Mouse (Mus musculus) MEL (cell line): ENCODE measurements around the gene Dnal4. TPM values are rescaled to one million over a fixed set of nuclear protein-coding genes. Genes with fewer than 3 reads are reported as not detected.

ENCODE experiments used
- DNase-seq: peaks from one replicate; pipeline ENCODE4 v3.0.0; 2011; ENCODE audit warnings: low read depth, low spot score
- H3K27ac ChIP-seq: 2 replicates; pipeline ENCODE4 v1.5.1; 2012; ENCODE audit warnings: low read depth, mild to moderate bottlenecking, control low read depth, low read length, moderate library complexity; ENCODE audit not compliant: control insufficient read depth
- H3K27me3 ChIP-seq, 2 experiments: fragments of 150-350 bp in 1 of 2; sonication (generic) in 1 of 2; 2 replicates each; pipeline ENCODE4 v1.6.1; 2012; ENCODE audit warnings: low read length in 2 of 2, mild to moderate bottlenecking in 2 of 2, improper control_type of control experiment in 1 of 2, moderate library complexity in 1 of 2; ENCODE audit not compliant: insufficient read depth in 2 of 2, control insufficient read depth in 1 of 2
- H3K36me3 ChIP-seq, 2 experiments: 2 replicates each; pipeline ENCODE4 v1.6.1; 2012 to 2014; ENCODE audit warnings: low read length in 2 of 2, improper control_type of control experiment in 1 of 2, inconsistent platforms in 1 of 2, mild to moderate bottlenecking in 1 of 2; ENCODE audit not compliant: insufficient read depth in 2 of 2, control insufficient read depth in 1 of 2
- H3K4me1 ChIP-seq, 2 experiments: fragments of 150-350 bp in 1 of 2; sonication (generic) in 1 of 2; 2 replicates each; pipeline ENCODE4 v1.6.1; 2012; ENCODE audit warnings: low read length in 2 of 2, improper control_type of control experiment in 1 of 2, mild to moderate bottlenecking in 1 of 2; ENCODE audit not compliant: insufficient read depth in 2 of 2, control insufficient read depth in 1 of 2
- H3K4me3 ChIP-seq, 2 experiments: fragments of 150-350 bp in 1 of 2; sonication (generic) in 1 of 2; 2 replicates each; pipeline ENCODE4 v1.5.1; 2012; ENCODE audit warnings: low read depth in 2 of 2, low read length in 2 of 2, mild to moderate bottlenecking in 2 of 2, moderate library complexity in 2 of 2, control low read depth in 1 of 2, improper control_type of control experiment in 1 of 2; ENCODE audit not compliant: control insufficient read depth in 1 of 2, insufficient read depth in 1 of 2
- H3K79me2 ChIP-seq: 2 replicates; pipeline ENCODE4 v1.6.1; 2012; ENCODE audit warnings: mild to moderate bottlenecking, low read length, moderate library complexity; ENCODE audit not compliant: control insufficient read depth, poor library complexity, insufficient read depth
- H3K9ac ChIP-seq: 2 replicates; pipeline ENCODE4 v1.6.1; 2012; ENCODE audit warnings: low read depth, mild to moderate bottlenecking, control low read depth, low read length, moderate library complexity; ENCODE audit not compliant: control insufficient read depth, poor library complexity, severe bottlenecking
- H3K9me3 ChIP-seq: fragments of 150-350 bp; sonication (generic); replicated peaks from 2 replicates; pipeline ENCODE4 v1.6.1; 2012; ENCODE audit warnings: mild to moderate bottlenecking, low read length, improper control_type of control experiment, moderate library complexity; ENCODE audit not compliant: insufficient read depth
- CHD2 ChIP-seq: IDR thresholded peaks from 2 replicates; pipeline ENCODE4 v1.6.1; 2011; ENCODE audit warnings: low read length, improper control_type of control experiment
- E2F4 ChIP-seq: IDR thresholded peaks from 2 replicates; pipeline ENCODE4 v1.6.1; 2011; ENCODE audit warnings: low read depth, low read length, improper control_type of control experiment, borderline replicate concordance
- ELF1 ChIP-seq: IDR thresholded peaks from 2 replicates; pipeline ENCODE4 v1.6.1; 2014; ENCODE audit warnings: low read depth, mild to moderate bottlenecking, inconsistent platforms, low read length, improper control_type of control experiment, moderate library complexity
- EP300 ChIP-seq, 2 experiments: IDR thresholded peaks; 2 replicates each; pipeline ENCODE4 v1.6.1; 2011; ENCODE audit warnings: improper control_type of control experiment in 2 of 2, low read length in 2 of 2, low read depth in 1 of 2, mild to moderate bottlenecking in 1 of 2
- GABPA ChIP-seq: IDR thresholded peaks from 2 replicates; pipeline ENCODE4 v1.6.1; 2012; ENCODE audit warnings: low read depth, mild to moderate bottlenecking, inconsistent platforms, low read length, improper control_type of control experiment, moderate library complexity
- HCFC1 ChIP-seq: IDR thresholded peaks from 2 replicates; pipeline ENCODE4 v1.6.1; 2012; ENCODE audit warnings: low read depth, mild to moderate bottlenecking, inconsistent platforms, low read length, improper control_type of control experiment, moderate library complexity
- MAFK ChIP-seq: IDR thresholded peaks from 2 replicates; pipeline ENCODE4 v1.6.1; 2011; ENCODE audit warnings: low read depth, mild to moderate bottlenecking, low read length, improper control_type of control experiment, borderline replicate concordance
- MAX ChIP-seq: IDR thresholded peaks from 2 replicates; pipeline ENCODE4 v1.6.1; 2011; ENCODE audit warnings: low read length, improper control_type of control experiment
- MEF2A ChIP-seq: IDR thresholded peaks from 2 replicates; pipeline ENCODE4 v1.6.1; 2014; ENCODE audit warnings: low read depth, mild to moderate bottlenecking, inconsistent platforms, low read length, improper control_type of control experiment; ENCODE audit not compliant: poor library complexity, insufficient replicate concordance, severe bottlenecking; ENCODE audit errors: extremely low read depth
- NRF1 ChIP-seq: IDR thresholded peaks from 2 replicates; pipeline ENCODE4 v1.6.1; 2014; ENCODE audit warnings: low read depth, mild to moderate bottlenecking, inconsistent platforms, low read length, improper control_type of control experiment, moderate library complexity; ENCODE audit not compliant: poor library complexity, insufficient read depth, severe bottlenecking
- RAD21 ChIP-seq: IDR thresholded peaks from 2 replicates; pipeline ENCODE4 v1.6.1; 2011; ENCODE audit warnings: mild to moderate bottlenecking, low read depth, low read length, improper control_type of control experiment
- RCOR1 ChIP-seq: IDR thresholded peaks from 2 replicates; pipeline ENCODE4 v1.6.1; 2012; ENCODE audit warnings: low read depth, mild to moderate bottlenecking, inconsistent platforms, low read length, improper control_type of control experiment
- TCF12 ChIP-seq: IDR thresholded peaks from 2 replicates; pipeline ENCODE4 v1.6.1; 2014; ENCODE audit warnings: low read depth, mild to moderate bottlenecking, inconsistent platforms, low read length, improper control_type of control experiment, moderate library complexity
- UBTF ChIP-seq: IDR thresholded peaks from 2 replicates; pipeline ENCODE4 v1.6.1; 2012; ENCODE audit warnings: low read depth, mild to moderate bottlenecking, inconsistent platforms, low read length, improper control_type of control experiment, moderate library complexity, borderline replicate concordance; ENCODE audit not compliant: insufficient read depth
- USF2 ChIP-seq, 2 experiments: IDR thresholded peaks; 2 replicates each; pipeline ENCODE4 v1.6.1; 2011 to 2012; ENCODE audit warnings: improper control_type of control experiment in 2 of 2, low read length in 2 of 2, borderline replicate concordance in 1 of 2, inconsistent platforms in 1 of 2, low read depth in 1 of 2, mild to moderate bottlenecking in 1 of 2; ENCODE audit not compliant: insufficient read depth in 1 of 2
- ZMIZ1 ChIP-seq: IDR thresholded peaks from 2 replicates; pipeline ENCODE4 v1.6.1; 2012; ENCODE audit warnings: low read depth, mild to moderate bottlenecking, inconsistent platforms, low read length, improper control_type of control experiment, moderate library complexity
- polyA plus RNA-seq, 2 experiments: library from polyadenylated mRNA; stranded (reverse) in 1 of 2; unstranded in 1 of 2; fragments of >175 nt in 1 of 2; fragments of >200 nt in 1 of 2; gene quantifications; 2 replicates each; pipeline versions ENCODE4 v1.2.1 to v1.2.4; 2012; ENCODE audit warnings: low replicate concordance in 2 of 2, low read depth in 1 of 2; ENCODE audit not compliant: insufficient read length in 2 of 2, insufficient read depth in 1 of 2, missing spikeins in 1 of 2
- total RNA-seq: library from RNA; depleted of rRNA; stranded (reverse); fragments of 300-350 nt; gene quantifications from 2 replicates; pipeline ENCODE4 v1.2.3, GENCODE M21; 2012

Gene Dnal4
- total and polyA plus RNA-seq, 3 experiments = 19.5 to 30.0 TPM; not detected in 1

- Histone ChIP-seq H3K27ac (no peak overlapping the region), H3K9me3 (no peaks in the 10 kb centered on the region), H3K79me2 (no peaks in the 10 kb centered on the region), H3K27me3 (0 out of 4 replicates have a peak, but pooled peaks cover 0 to 2% of the 10 kb centered on the region in 2 experiments), H3K9ac (no peak overlapping the region), H3K4me1 (no peaks in the 10 kb centered on the region), H3K4me3 (no peak overlapping the region), H3K36me3 (no peaks in the 10 kb centered on the region)
- DNase-seq = no peak
- TF ChIP-seq MAFK (no peak), EP300 (IDR thresholded peaks at IDR 0.05; ENCODE audit: low read depth in 1 of 2, low read length in 2 of 2) (no peak), NRF1 (no peak), TCF12 (no peak), ZMIZ1 (no peak)
Observed at GRCm38 (mm10) chr15:79797680-79798079, 20.0 kb upstream of the Dnal4 start.

- Histone ChIP-seq H3K9me3 (no peaks in the 10 kb centered on the region), H3K27ac (no peak overlapping the region), H3K4me3 (no peak overlapping the region), H3K36me3 (no peaks in the 10 kb centered on the region), H3K79me2 (no peaks in the 10 kb centered on the region), H3K9ac (no peak overlapping the region), H3K27me3 (0 out of 4 replicates have a peak, but pooled peaks cover 0 to 2% of the 10 kb centered on the region in 2 experiments), H3K4me1 (no peaks in the 10 kb centered on the region)
- DNase-seq = no peak
- TF ChIP-seq CHD2 = no peak
- no peak for TF ChIP-seq HCFC1
- TF ChIP-seq ZMIZ1 = no peak
- no peak for TF ChIP-seq MEF2A
- TF ChIP-seq ELF1 = no peak
- no peak for TF ChIP-seq TCF12
- no peak for TF ChIP-seq MAX
- no peak for TF ChIP-seq GABPA
- TF ChIP-seq RCOR1 = no peak
- TF ChIP-seq RAD21 = no peak
- TF ChIP-seq UBTF = no peak
- TF ChIP-seq E2F4 = no peak
- no peak for TF ChIP-seq USF2 (IDR thresholded peaks at IDR 0.05; ENCODE audit: borderline replicate concordance in 1 of 2, insufficient read depth in 1 of 2, low read depth in 1 of 2, low read length in 2 of 2)
Observed at GRCm38 (mm10) chr15:79797096-79797495, 19.4 kb upstream of the Dnal4 start.
